Mouse (Mus musculus) bone marrow, adult 2 months (tissue): ENCODE data around the gene Skiv2l.
"Not testable (repeated sequence)": the region's sequence is repeated elsewhere in the genome, so short reads cannot be mapped to it uniquely, and the experiment has no call there.

ENCODE experiments used
- CTCF ChIP-seq: fragments of 200-500 bp; IDR thresholded peaks from 2 replicates; pipeline ENCODE4 v1.5.1; 2011; ENCODE audit warnings: low read length, control low read depth; ENCODE audit not compliant: control insufficient read depth, insufficient read depth
- POLR2A ChIP-seq: fragments of 200-500 bp; IDR thresholded peaks from 2 replicates; pipeline ENCODE4 v1.6.1; 2011; ENCODE audit warnings: low read depth, mild to moderate bottlenecking, control low read depth, low read length, borderline replicate concordance; ENCODE audit not compliant: control insufficient read depth

DNA sequence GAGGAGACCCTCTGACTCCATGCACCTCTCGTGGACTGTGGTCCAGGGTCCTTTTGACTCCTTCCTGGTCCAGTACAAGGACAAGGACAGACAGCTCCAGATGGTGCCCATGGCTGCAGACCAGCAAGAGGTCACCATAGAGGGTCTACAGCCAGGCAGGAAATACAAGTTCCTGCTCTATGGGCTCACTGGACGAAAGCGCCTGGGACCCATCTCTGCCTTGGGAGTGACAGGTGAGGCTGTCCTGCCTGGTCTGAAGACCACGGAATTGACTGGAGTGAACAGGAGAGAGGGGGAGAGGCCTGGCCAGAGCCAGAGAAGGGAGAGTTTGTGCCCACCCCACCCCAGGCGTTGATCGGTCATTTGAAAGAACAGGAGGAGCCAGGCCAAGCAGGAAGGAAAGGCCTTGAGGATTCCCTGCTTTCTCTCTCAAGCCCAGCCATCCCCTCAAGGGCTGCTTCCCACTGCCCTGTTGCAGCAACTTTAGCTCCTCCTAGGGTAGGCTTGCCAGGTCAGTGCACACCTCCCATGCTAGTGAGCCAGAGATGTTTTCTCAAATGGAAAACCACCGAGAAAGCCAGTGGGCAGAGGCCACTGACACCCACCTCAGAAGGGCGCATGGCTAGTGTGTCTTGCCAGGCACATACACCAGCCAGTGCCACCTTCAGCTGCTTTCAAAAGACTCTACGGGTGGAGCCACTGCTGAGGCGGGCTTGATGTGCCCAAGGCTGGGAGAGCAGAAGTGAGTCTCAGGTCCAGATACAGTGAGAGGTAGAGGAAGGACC is 52.6 kb downstream of the Skiv2l start:
- not testable (repeated sequence) for TF ChIP-seq CTCF, POLR2A
